Mouse (Mus musculus) myocyte (in vitro differentiated cells): ENCODE results near the gene Phf21a.

ENCODE experiments used
- E2F4 ChIP-seq: IDR thresholded peaks from one replicate; pipeline ENCODE4 v1.6.1; 2011; ENCODE audit warnings: mild to moderate bottlenecking, control low read depth, moderate library complexity; ENCODE audit not compliant: insufficient read depth
- MAX ChIP-seq: IDR thresholded peaks from one replicate; pipeline ENCODE4 v1.6.1; 2011; ENCODE audit warnings: low read depth, mild to moderate bottlenecking, control low read depth
- MYOG ChIP-seq, 3 experiments: IDR thresholded peaks; one replicate each; pipeline ENCODE4 v1.6.1; 2011; ENCODE audit warnings: control low read depth in 2 of 3, low read depth in 2 of 3, mild to moderate bottlenecking in 2 of 3; ENCODE audit not compliant: insufficient read length in 2 of 3, control insufficient read depth in 1 of 3, insufficient read depth in 1 of 3
- POLR2A ChIP-seq: IDR thresholded peaks from one replicate; pipeline ENCODE4 v1.6.1; 2011; ENCODE audit warnings: low read depth, mild to moderate bottlenecking, control low read depth, moderate library complexity; ENCODE audit not compliant: insufficient read length
- POLR2AphosphoS2 ChIP-seq: IDR thresholded peaks from one replicate; pipeline ENCODE4 v1.6.1; 2011; ENCODE audit warnings: low read depth, control low read depth; ENCODE audit not compliant: insufficient read length
- REST ChIP-seq: IDR thresholded peaks from one replicate; pipeline ENCODE4 v1.6.1; 2011; ENCODE audit warnings: mild to moderate bottlenecking, control low read depth, moderate library complexity; ENCODE audit not compliant: insufficient read depth, insufficient read length
- TCF12 ChIP-seq: IDR thresholded peaks from one replicate; pipeline ENCODE4 v1.6.1; 2011; ENCODE audit warnings: mild to moderate bottlenecking, control low read depth; ENCODE audit not compliant: poor library complexity, insufficient read depth, severe bottlenecking
- USF1 ChIP-seq: IDR thresholded peaks from one replicate; pipeline ENCODE4 v1.6.1; 2011; ENCODE audit warnings: low read depth, mild to moderate bottlenecking, control low read depth, moderate library complexity

DNA sequence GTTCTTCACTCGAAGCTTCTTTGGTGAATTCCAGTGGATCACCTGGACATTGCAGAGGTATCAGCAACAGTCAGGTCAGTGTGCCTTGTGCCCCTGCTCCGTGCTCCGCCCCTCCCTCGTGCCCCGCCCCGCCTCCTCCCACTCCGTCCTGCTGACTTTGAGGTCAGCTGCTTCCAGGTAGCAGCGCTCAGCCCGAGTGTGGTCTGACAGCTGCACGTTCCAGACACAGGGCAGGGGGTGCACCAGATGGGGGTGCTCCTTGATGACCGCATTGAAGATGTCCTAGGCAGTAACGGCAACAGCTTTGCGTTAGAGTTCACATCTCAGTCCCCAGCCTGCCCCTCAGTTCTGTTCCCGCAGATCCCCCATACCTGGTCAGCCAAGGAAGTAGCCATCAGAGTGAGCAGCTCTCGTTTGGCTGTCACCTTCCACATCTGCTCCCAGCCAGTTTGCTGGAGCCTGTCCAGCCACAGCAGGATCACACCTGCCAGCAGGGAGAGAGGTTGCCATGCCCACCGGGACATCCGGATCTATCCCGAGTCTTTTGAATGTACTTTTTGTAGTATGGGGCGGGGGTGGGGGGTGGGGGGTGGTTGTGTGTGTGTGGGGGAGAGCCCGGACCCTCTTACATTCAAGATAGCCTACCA lies 274.6 kb downstream of the Phf21a start:
- TF ChIP-seq POLR2AphosphoS2 (no peak), MYOG (IDR thresholded peaks at IDR 0.05; ENCODE audit: control insufficient read depth in 1 of 3, insufficient read depth in 1 of 3, insufficient read length in 2 of 3, low read depth in 2 of 3) (peak in 1 of 3 experiments; percentile 28), USF1 (no peak), POLR2A (no peak), MAX (no peak), REST (no peak), E2F4 (no peak), TCF12 (no peak)
